Mouse (Mus musculus) kidney, postnatal 0 days (tissue): ENCODE data around the gene Mrtfa. TPM values are rescaled to one million over a fixed set of nuclear protein-coding genes. Genes with fewer than 3 reads are reported as not detected.
A peak's percentile ranks its signal among the peaks of the same experiment; 100 is the strongest.

Experiments
- ATAC-seq: fragments of 200-750 bp; cut with Nextera tagmentation; replicated peaks from 2 replicates; pipeline ENCODE4 v1.8.0; 2017; ENCODE audit warnings: low read depth, moderate number of reproducible peaks, moderate TSS enrichment, moderate library complexity; ENCODE audit not compliant: low FRiP score
- DNase-seq: peaks from one replicate; pipeline ENCODE4 v3.0.0-alpha.2; 2016; ENCODE audit warnings: low spot score
- H3K27ac ChIP-seq: fragments of 300-500 bp; sonication (generic); 2 replicates; pipeline ENCODE4 v1.5.1; 2014; ENCODE audit warnings: mild to moderate bottlenecking
- H3K27me3 ChIP-seq: fragments of 300-500 bp; sonication (generic); 2 replicates; pipeline ENCODE4 v1.6.1; 2014; ENCODE audit warnings: low read length, mixed read lengths; ENCODE audit not compliant: insufficient read depth
- H3K36me3 ChIP-seq: fragments of 300-500 bp; sonication (generic); 2 replicates; pipeline ENCODE4 v1.6.1; 2014; ENCODE audit warnings: low read length, mixed read lengths; ENCODE audit not compliant: insufficient read depth
- H3K4me1 ChIP-seq: fragments of 300-500 bp; sonication (generic); replicated peaks from 2 replicates; pipeline ENCODE4 v1.6.1; 2014; ENCODE audit warnings: antibody characterized with exemption, low read length, mixed read lengths; ENCODE audit not compliant: insufficient read depth
- H3K4me2 ChIP-seq: fragments of 300-500 bp; sonication (generic); 2 replicates; pipeline ENCODE4 v1.6.1; 2014; ENCODE audit warnings: mild to moderate bottlenecking, low read length, moderate library complexity, mixed read lengths
- H3K4me3 ChIP-seq: fragments of 300-500 bp; sonication (generic); replicated peaks from 2 replicates; pipeline ENCODE4 v1.5.1; 2014; ENCODE audit warnings: low read depth, low read length
- H3K9ac ChIP-seq: fragments of 300-500 bp; sonication (generic); 2 replicates; pipeline ENCODE4 v1.6.1; 2014; ENCODE audit warnings: low read depth, low read length
- H3K9me3 ChIP-seq: fragments of 300-500 bp; sonication (generic); replicated peaks from 2 replicates; pipeline ENCODE4 v1.6.1; 2016; ENCODE audit warnings: low read length, inconsistent platforms, mixed read lengths
- CTCF ChIP-seq: IDR thresholded peaks from 2 replicates; pipeline ENCODE4 v1.5.1; 2016; ENCODE audit warnings: antibody characterized with exemption, low read depth, mild to moderate bottlenecking, moderate library complexity
- WGBS: fragments of 180-500 bp; shearing (Covaris S2); extraction: QIAGEN DNeasy Blood & Tissue Kit; methylation state at CpG from one replicate; pipeline ENCODE4 v1.1.7; 2014; 5-methylcytosine and 5-hydroxymethylcytosine counted together
- polyA plus RNA-seq: library from polyadenylated mRNA; unstranded; fragments of >200 nt; fragmentation: Nextera tagmentation; extraction: Ambion mirVana; gene quantifications from 2 replicates; pipeline ENCODE4 v1.2.1, GENCODE M21; 2015

The Mrtfa gene
- polyA plus RNA-seq, 1 experiment from 2014 or later, result 14.1 TPM

DNA sequence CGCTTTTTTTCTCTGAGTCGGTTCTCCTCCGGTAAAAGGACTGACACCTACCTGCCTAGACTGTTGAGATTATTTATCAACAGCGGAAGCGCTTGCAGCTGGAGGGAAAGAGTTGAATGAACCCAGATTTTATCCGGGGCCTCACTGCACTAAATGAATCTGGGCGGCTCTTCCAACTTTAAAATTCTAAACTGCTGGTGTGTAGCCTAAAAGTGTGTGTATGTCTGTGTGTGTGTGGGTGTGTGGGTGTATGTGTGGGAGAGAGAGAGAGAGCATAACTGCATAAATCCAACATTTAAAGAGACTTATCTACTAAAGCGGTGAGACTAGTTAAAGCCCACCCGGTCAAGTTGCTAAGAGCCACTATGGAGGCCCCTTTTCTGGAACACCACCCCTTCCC, 746 bp upstream of the Mrtfa start:
- H3K4me3 ChIP-seq, result peak overlapping the region; percentile 85
- H3K4me1 ChIP-seq, result 0 out of 2 replicates have a peak, but pooled peaks cover 4% of the 10 kb centered on the region
- ATAC-seq (no peak), DNase-seq (no peak)
- no peaks in the 10 kb centered on the region for H3K36me3 ChIP-seq
- no peak for TF ChIP-seq CTCF
- H3K4me2 ChIP-seq, result peak overlapping the region; percentile 68
- peak overlapping the region; percentile 63; the same call in 1 of the 2 replicates for H3K27ac ChIP-seq
- no peaks in the 10 kb centered on the region for H3K9me3 ChIP-seq
- H3K27me3 ChIP-seq, result no peaks in the 10 kb centered on the region
- peak overlapping the region; percentile 63 for H3K9ac ChIP-seq
- 20% methylated on average over 9 of the region's 9 CpGs for WGBS

DNA sequence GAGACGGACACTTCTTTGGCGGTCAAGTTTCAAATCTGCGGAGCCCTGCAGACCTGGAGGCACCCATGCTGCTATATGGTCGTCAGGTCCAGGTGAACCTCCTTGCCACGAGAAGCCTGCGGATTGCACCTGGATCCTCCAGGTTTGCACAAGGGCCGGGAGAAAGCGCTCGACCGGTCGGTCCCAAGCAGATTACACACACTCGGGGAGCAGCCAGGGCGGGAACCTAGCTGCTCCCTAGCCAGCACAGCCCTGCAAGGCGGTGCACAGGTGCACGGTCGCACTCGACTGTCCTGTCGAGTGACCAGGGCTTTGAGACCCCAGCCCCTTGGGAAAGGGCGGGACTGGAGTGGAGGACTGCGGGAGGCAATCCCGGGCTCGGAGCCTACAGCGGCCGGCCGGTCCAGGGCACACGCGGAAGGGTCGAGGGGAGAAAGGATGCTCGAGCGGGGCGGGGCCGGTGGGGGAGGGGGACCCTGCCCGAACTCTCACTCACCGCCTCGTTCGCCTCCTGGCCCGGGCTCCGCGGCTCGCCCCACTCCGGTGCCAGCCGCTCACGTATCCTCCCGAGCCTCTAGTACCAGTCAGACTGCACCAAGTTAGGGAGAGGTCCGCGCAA, 437 bp downstream of the Mrtfa start:
- Histone ChIP-seq H3K4me3 (peak overlapping the region; percentile 85), H3K9me3 (no peaks in the 10 kb centered on the region), H3K4me2 (peak overlapping the region; percentile 91), H3K9ac (peak overlapping the region; percentile 77), H3K36me3 (no peaks in the 10 kb centered on the region), H3K4me1 (0 out of 2 replicates have a peak, but pooled peaks cover 4% of the 10 kb centered on the region), H3K27ac (peak overlapping the region; percentile 70), H3K27me3 (no peaks in the 10 kb centered on the region)
- ATAC-seq (no peak; the same call in 1 of the 2 replicates), DNase-seq (peak; percentile 35)
- TF ChIP-seq CTCF, result no peak
- under 1% methylated on average over 42 of the region's 46 CpGs for WGBS

DNA sequence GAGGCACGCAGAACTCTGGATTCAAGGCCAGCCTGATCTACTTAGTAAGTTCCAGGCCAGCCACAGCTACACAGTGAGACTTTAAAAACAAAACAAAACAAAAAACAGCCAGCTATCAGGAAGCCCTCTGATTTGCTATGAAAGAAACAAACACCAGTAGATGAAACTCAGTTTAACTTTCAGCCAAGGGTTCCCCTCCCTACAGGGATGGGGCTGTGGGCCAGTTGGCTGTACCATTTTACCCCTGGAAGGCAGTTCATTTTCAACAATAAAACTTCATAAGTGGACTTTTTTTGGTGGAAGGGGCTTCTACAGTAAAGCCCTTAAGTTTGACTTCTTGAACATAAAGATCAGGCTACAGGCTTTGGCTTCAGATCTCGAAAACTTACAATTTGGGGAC, 1.5 kb downstream of the Mrtfa start:
- Histone ChIP-seq H3K4me1 (0 out of 2 replicates have a peak, but pooled peaks cover 4% of the 10 kb centered on the region), H3K9me3 (no peaks in the 10 kb centered on the region), H3K9ac (no peak overlapping the region), H3K4me2 (peak overlapping the region; percentile 91; the same call in 1 of the 2 replicates), H3K27me3 (no peaks in the 10 kb centered on the region), H3K4me3 (no peak overlapping the region), H3K36me3 (no peaks in the 10 kb centered on the region), H3K27ac (no peak overlapping the region)
- 87% methylated on average over 2 of the region's 2 CpGs for WGBS
- no peak for DNase-seq
- no peak for ATAC-seq
- no peak for TF ChIP-seq CTCF

DNA sequence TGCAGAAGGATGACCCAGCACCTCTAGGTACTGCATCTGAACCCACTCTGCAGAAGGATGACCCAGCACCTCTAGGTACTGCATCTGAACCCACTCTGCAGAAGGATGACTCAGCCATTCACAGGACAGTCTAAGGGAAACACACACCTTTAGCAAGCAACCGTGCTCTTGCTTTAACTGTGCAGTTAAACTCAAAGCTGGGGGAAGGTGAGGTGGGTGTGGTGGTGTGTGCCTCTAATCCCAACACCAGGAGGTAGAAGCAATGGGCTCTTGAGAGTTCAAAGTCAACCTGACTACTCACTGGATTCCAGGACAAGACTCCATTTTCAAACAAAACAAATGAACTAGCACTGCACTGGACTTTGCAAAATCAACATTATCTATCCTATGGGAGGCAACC, 5.6 kb downstream of the Mrtfa start:
- ATAC-seq, result no peak
- Histone ChIP-seq H3K4me3 (no peak overlapping the region), H3K36me3 (no peaks in the 10 kb centered on the region), H3K9me3 (no peaks in the 10 kb centered on the region), H3K4me2 (no peak overlapping the region), H3K9ac (no peak overlapping the region), H3K27me3 (no peaks in the 10 kb centered on the region), H3K27ac (no peak overlapping the region), H3K4me1 (no peaks in the 10 kb centered on the region)
- TF ChIP-seq CTCF, result no peak
- WGBS, result 96% methylated on average over 1 of the region's 1 CpGs
- no peak for DNase-seq

DNA sequence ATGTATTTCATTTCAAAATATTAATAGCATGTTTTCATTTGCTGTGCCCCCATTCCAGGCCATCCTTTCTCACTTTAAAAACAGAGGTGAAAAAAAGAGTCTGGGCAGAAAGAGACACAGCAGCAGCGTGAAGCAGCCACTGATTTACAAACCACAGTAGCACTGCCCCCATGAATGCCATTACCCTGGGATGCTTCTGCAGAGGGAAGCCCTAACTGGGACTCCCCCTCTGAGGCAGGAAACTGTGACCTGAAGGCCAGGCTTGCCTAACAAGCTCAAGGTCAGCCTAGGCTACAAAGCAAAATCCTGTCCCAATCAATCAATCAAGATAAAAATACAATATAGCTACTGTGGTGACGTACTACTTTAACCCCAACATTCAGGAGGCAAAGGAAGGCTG, 9.3 kb downstream of the Mrtfa start:
- Histone ChIP-seq H3K4me3 (no peak overlapping the region), H3K4me1 (peaks cover 11% of the 10 kb centered on the region), H3K9ac (no peak overlapping the region), H3K9me3 (no peaks in the 10 kb centered on the region), H3K27me3 (no peaks in the 10 kb centered on the region), H3K4me2 (no peak overlapping the region), H3K27ac (no peak overlapping the region), H3K36me3 (no peaks in the 10 kb centered on the region)
- ATAC-seq (no peak), DNase-seq (no peak)
- WGBS, result 41% methylated on average over 2 of the region's 2 CpGs
- TF ChIP-seq CTCF, result no peak

DNA sequence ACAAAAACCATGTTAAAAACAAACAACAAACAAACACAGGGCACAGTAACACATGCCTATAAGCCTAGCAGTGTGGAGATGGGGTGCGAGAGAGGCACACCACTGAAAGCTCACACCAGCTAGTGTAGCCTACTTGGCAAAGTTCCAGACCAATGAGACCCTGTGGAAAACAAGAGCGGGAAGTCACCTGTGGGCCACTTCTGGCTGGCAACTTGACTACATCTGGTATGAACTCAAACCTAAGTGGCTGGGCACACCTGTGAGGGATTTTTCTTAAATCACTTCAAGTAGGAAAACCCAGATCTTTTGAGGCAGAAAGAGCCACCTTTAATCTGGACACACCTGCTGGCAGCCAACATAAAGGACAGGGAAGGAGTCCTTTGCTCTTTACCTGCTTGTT, 11.0 kb downstream of the Mrtfa start:
- no peak overlapping the region for H3K9ac ChIP-seq
- no peak for DNase-seq
- ATAC-seq, result no peak
- H3K9me3 ChIP-seq, result no peaks in the 10 kb centered on the region
- peaks cover 11% of the 10 kb centered on the region for H3K4me1 ChIP-seq
- WGBS, result 68% methylated on average over 2 of the region's 2 CpGs
- H3K4me2 ChIP-seq, result no peak overlapping the region
- no peak overlapping the region for H3K27ac ChIP-seq
- H3K4me3 ChIP-seq, result no peak overlapping the region
- no peak for TF ChIP-seq CTCF
- no peaks in the 10 kb centered on the region for H3K36me3 ChIP-seq
- H3K27me3 ChIP-seq, result no peaks in the 10 kb centered on the region

DNA sequence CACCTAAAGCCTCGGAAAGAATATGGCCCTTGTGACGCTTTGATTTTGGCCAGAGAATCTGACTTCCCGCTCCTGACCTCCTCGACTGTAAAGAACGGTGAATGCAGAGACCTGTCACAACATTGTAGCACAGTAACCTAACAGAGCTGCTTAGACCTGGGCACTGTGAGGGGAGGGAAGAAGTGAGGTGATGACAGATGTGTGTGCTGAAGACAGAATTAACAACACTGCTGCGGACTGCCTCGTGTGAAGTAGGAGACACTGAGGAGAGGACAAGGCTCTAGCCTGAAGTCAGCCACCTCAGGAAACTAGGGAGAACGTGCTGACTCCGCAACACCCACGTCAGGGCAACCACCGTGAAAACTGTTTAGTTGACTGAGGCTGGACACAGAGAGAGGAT, 11.9 kb downstream of the Mrtfa start:
- H3K36me3 ChIP-seq, result no peaks in the 10 kb centered on the region
- no peak for ATAC-seq
- no peak for DNase-seq
- 51% methylated on average over 11 of the region's 11 CpGs for WGBS
- no peak overlapping the region for H3K4me3 ChIP-seq
- no peak overlapping the region for H3K4me2 ChIP-seq
- TF ChIP-seq CTCF, result no peak
- H3K4me1 ChIP-seq, result peaks cover 11% of the 10 kb centered on the region
- no peaks in the 10 kb centered on the region for H3K27me3 ChIP-seq
- no peak overlapping the region for H3K9ac ChIP-seq
- H3K27ac ChIP-seq, result no peak overlapping the region
- no peaks in the 10 kb centered on the region for H3K9me3 ChIP-seq
